Mouse (Mus musculus) thymus, adult 2 months (tissue): Measurements from ENCODE around the gene Heg1. TPM values are rescaled to one million over a fixed set of nuclear protein-coding genes. Genes with fewer than 3 reads are reported as not detected.

Experiments
- DNase-seq: peaks from one replicate; pipeline ENCODE4 v3.0.0; 2021
- H3K27ac ChIP-seq: fragments of 200-500 bp; 2 replicates; pipeline ENCODE4 v1.5.1; 2012; ENCODE audit warnings: low read length, control low read depth; ENCODE audit not compliant: control insufficient read depth, insufficient read depth
- H3K27me3 ChIP-seq: fragments of 200-500 bp; 2 replicates; pipeline ENCODE4 v1.6.1; 2012; ENCODE audit warnings: mild to moderate bottlenecking, low read length, moderate library complexity, mixed read lengths; ENCODE audit not compliant: control insufficient read depth, insufficient read depth
- H3K36me3 ChIP-seq: fragments of 200-500 bp; 2 replicates; pipeline ENCODE4 v1.6.1; 2012; ENCODE audit warnings: mild to moderate bottlenecking, low read length, moderate library complexity; ENCODE audit not compliant: control insufficient read depth, insufficient read depth
- H3K4me1 ChIP-seq: fragments of 200-500 bp; replicated peaks from 2 replicates; pipeline ENCODE4 v1.6.1; 2012; ENCODE audit warnings: low read length; ENCODE audit not compliant: control insufficient read depth, insufficient read depth
- H3K4me3 ChIP-seq: fragments of 200-500 bp; 2 replicates; pipeline ENCODE4 v1.5.1; 2012; ENCODE audit warnings: mild to moderate bottlenecking, low read length, control low read depth, moderate library complexity; ENCODE audit not compliant: control insufficient read depth, insufficient read depth
- CTCF ChIP-seq: fragments of 200-500 bp; IDR thresholded peaks from 2 replicates; pipeline ENCODE4 v1.5.1; 2012; ENCODE audit warnings: mild to moderate bottlenecking, control low read depth, low read length, moderate library complexity, borderline replicate concordance; ENCODE audit not compliant: control insufficient read depth, poor library complexity, insufficient read depth; ENCODE audit errors: extremely low read depth
- POLR2A ChIP-seq: fragments of 200-500 bp; IDR thresholded peaks from 2 replicates; pipeline ENCODE4 v1.6.1; 2012; ENCODE audit warnings: mild to moderate bottlenecking, low read length, control low read depth, moderate library complexity; ENCODE audit not compliant: control insufficient read depth, poor library complexity, insufficient read depth; ENCODE audit errors: extremely low read depth
- WGBS: fragments of 180-500 bp; shearing (Covaris S2); methylation state at CpG from one replicate; pipeline ENCODE4 v1.1.7; 2018; 5-methylcytosine and 5-hydroxymethylcytosine counted together
- polyA plus RNA-seq: library from polyadenylated mRNA; depleted of rRNA; stranded (reverse); fragments of >200 nt; gene quantifications from 2 replicates; pipeline ENCODE4 v1.2.3, GENCODE M21; 2012

Gene Heg1
- polyA plus RNA-seq, 1 experiment, result 39.1 TPM

DNA sequence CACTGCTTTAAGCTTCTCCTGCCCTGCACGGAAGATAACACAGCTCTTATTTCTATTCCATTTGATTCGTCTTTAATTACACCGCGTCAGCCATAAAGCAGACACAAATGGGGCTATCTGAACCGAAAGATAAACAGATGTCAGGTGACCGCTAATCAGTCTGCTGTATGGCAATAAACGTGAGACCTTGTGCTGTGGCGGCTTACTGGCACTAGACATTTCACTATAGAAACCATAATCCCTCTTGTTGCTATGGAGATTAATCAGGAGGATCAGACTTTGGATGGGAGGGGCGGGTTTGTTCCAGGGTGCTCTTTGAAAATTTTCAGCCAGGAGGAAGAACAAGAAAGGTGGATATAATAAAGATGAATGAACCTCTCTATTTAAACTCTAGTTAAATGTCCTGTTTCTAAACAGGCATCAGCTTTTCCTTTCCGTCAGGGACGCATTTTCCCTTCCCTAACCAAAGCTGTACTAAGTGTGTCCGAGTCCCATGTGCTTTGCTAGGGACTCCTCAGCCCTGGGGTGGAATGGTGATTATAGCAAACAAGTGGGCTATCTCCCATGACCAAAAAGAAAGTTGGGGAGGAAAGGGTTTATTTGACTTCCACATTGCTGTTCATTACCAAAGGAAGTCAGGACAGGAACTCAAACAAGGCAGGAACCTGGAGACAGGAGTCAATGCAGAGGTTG, 80.5 kb downstream of the Heg1 start:
- Histone ChIP-seq H3K27ac (no peak overlapping the region), H3K27me3 (no peaks in the 10 kb centered on the region), H3K36me3 (peaks cover 26% of the 10 kb centered on the region), H3K4me1 (peaks cover 9% of the 10 kb centered on the region), H3K4me3 (no peak overlapping the region)
- DNase-seq, result no peak
- TF ChIP-seq POLR2A, result no peak
- TF ChIP-seq CTCF, result no peak
- 94% methylated on average over 12 of the region's 12 CpGs for WGBS

- Histone ChIP-seq H3K27me3 (no peaks in the 10 kb centered on the region), H3K36me3 (peaks cover 26% of the 10 kb centered on the region), H3K4me3 (no peak overlapping the region), H3K4me1 (peaks cover 14% of the 10 kb centered on the region), H3K27ac (no peak overlapping the region)
- WGBS, result 95% methylated on average over 2 of the region's 2 CpGs
- DNase-seq, result no peak
- TF ChIP-seq POLR2A, result no peak
- no peak for TF ChIP-seq CTCF
These were observed 81.3 kb downstream of the Heg1 start for GRCm38 (mm10) chr16:33765477-33765876.

GRCm38 (mm10) chr16:33766309-33766708, 82.1 kb downstream of the Heg1 start:
- H3K36me3 ChIP-seq, result peaks cover 20% of the 10 kb centered on the region
- no peak for TF ChIP-seq CTCF
- no peak for TF ChIP-seq POLR2A

GRCm38 (mm10) chr16:33766757-33767156, 82.6 kb downstream of the Heg1 start:
- H3K27ac ChIP-seq, result no peak overlapping the region
- WGBS, result 96% methylated on average over 15 of the region's 15 CpGs
- H3K4me3 ChIP-seq, result no peak overlapping the region
- DNase-seq, result no peak
- H3K27me3 ChIP-seq, result no peaks in the 10 kb centered on the region
- H3K36me3 ChIP-seq, result peaks cover 18% of the 10 kb centered on the region
- no peak for TF ChIP-seq POLR2A
- H3K4me1 ChIP-seq, result peaks cover 14% of the 10 kb centered on the region

More at GRCm38 (mm10) chr16:33766309-33766708, 82.1 kb downstream of the Heg1 start:
- Histone ChIP-seq H3K27ac (no peak overlapping the region), H3K4me1 (peaks cover 14% of the 10 kb centered on the region), H3K4me3 (no peak overlapping the region), H3K27me3 (no peaks in the 10 kb centered on the region)
- 96% methylated on average over 12 of the region's 12 CpGs for WGBS
- no peak for DNase-seq

- Histone ChIP-seq H3K4me3 (no peak overlapping the region), H3K4me1 (peaks cover 14% of the 10 kb centered on the region), H3K36me3 (peaks cover 15% of the 10 kb centered on the region), H3K27me3 (no peaks in the 10 kb centered on the region), H3K27ac (no peak overlapping the region)
- DNase-seq, result no peak
- 95% methylated on average over 3 of the region's 3 CpGs for WGBS
- TF ChIP-seq CTCF (no peak), POLR2A (no peak)
These were observed 84.5 kb downstream of the Heg1 start for GRCm38 (mm10) chr16:33768491-33769278.

- H3K4me1 ChIP-seq, result peaks cover 14% of the 10 kb centered on the region
- H3K27me3 ChIP-seq, result no peaks in the 10 kb centered on the region
- peak; percentile 28 for DNase-seq
- H3K4me3 ChIP-seq, result no peak overlapping the region
- WGBS, result 6% methylated on average over 7 of the region's 7 CpGs
- peak overlapping the region; percentile 34; the same call in 1 of the 2 replicates for H3K27ac ChIP-seq
- peaks cover 15% of the 10 kb centered on the region for H3K36me3 ChIP-seq
- no peak for TF ChIP-seq CTCF
- no peak for TF ChIP-seq POLR2A
These were observed 85.7 kb downstream of the Heg1 start for GRCm38 (mm10) chr16:33769848-33770247.
